Mouse (Mus musculus): ENCODE measurements around the gene Glb1l2. TPM values are rescaled to one million over a fixed set of nuclear protein-coding genes. Genes with fewer than 3 reads are reported as not detected.

The Glb1l2 gene
- polyA plus RNA-seq, 1 experiment = not detected

DNA sequence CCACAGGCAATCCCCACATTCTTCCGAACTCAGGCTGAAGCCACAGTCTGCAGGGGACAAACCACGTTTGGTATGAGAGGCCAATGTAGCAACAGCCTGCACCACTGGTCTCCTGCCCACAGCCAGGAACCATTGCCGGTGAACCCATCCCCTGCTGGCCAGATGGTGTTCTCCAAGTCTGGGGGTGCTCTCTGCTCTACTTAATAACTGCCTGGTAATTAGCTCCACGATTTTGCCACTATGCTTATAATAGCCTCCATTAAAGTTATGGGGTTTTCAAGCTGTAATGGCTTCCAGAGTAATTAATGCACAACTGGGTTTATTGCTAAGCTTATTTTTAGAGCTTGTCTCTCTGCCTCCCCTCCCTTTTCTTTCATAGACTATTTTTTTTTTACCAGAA, 57.4 kb downstream of the Glb1l2 start:
- H3K27me3 ChIP-seq (ENCODE audit: control insufficient read depth, insufficient read depth, insufficient read length) = no peaks in the 10 kb centered on the region
- no peaks in the 10 kb centered on the region for H3K36me3 ChIP-seq (ENCODE audit: control insufficient read depth, insufficient read depth)
- no peak overlapping the region for H3ac ChIP-seq (ENCODE audit: control insufficient read depth, insufficient read length, low read depth)
- no peak overlapping the region for H3K4me3 ChIP-seq (ENCODE audit: insufficient read depth, poor library complexity, severe bottlenecking)
- no peaks in the 10 kb centered on the region for H3K79me3 ChIP-seq (ENCODE audit: low read depth)
- TF ChIP-seq FOSL1 (IDR thresholded peaks at IDR 0.05; ENCODE audit: insufficient read depth, low read length, poor library complexity, severe bottlenecking) (no peak), USF1 (IDR thresholded peaks at IDR 0.05; ENCODE audit: low read depth) (no peak), MYOD1 (IDR thresholded peaks at IDR 0.05; ENCODE audit: control insufficient read depth, insufficient read length, low read depth) (no peak), MYOG (IDR thresholded peaks at IDR 0.05; ENCODE audit: control insufficient read depth, extremely low read depth, insufficient read length) (no peak), CEBPB (IDR thresholded peaks at IDR 0.05; ENCODE audit: low read depth) (no peak), CTCF (IDR thresholded peaks at IDR 0.05; ENCODE audit: control insufficient read depth, insufficient read depth, insufficient read length) (no peak), MAX (IDR thresholded peaks at IDR 0.05) (no peak)
- H3K79me2 ChIP-seq (ENCODE audit: control insufficient read depth, insufficient read depth) = no peaks in the 10 kb centered on the region

DNA sequence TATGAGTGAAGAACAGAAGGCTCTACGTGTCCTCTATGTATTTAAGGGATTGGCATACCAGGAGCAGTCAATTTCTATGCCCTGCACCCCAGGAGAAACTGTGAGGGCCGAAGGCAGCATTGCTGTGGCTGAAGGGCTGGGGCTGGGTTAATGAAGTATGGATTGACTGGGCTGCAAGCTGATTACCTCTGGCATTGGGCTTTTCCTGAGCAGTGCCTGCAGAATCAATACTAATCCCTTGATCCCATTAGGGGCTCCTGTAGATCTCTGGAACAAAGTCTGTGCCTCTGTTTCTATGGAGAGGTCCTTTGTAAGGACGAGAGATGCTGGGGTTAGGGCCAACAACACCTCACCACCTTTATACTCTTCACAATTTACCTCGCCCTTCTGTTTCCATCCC, 59.1 kb downstream of the Glb1l2 start:
- Histone ChIP-seq H3K79me3 (ENCODE audit: low read depth) (no peaks in the 10 kb centered on the region), H3K4me3 (ENCODE audit: insufficient read depth, poor library complexity, severe bottlenecking) (no peak overlapping the region), H3K27me3 (ENCODE audit: control insufficient read depth, insufficient read depth, insufficient read length) (no peaks in the 10 kb centered on the region), H3K36me3 (ENCODE audit: control insufficient read depth, insufficient read depth) (no peaks in the 10 kb centered on the region), H3K79me2 (ENCODE audit: control insufficient read depth, insufficient read depth) (no peaks in the 10 kb centered on the region), H3ac (ENCODE audit: control insufficient read depth, insufficient read length, low read depth) (no peak overlapping the region)
- TF ChIP-seq CEBPB (IDR thresholded peaks at IDR 0.05; ENCODE audit: low read depth) (no peak), FOSL1 (IDR thresholded peaks at IDR 0.05; ENCODE audit: insufficient read depth, low read length, poor library complexity, severe bottlenecking) (no peak)

DNA sequence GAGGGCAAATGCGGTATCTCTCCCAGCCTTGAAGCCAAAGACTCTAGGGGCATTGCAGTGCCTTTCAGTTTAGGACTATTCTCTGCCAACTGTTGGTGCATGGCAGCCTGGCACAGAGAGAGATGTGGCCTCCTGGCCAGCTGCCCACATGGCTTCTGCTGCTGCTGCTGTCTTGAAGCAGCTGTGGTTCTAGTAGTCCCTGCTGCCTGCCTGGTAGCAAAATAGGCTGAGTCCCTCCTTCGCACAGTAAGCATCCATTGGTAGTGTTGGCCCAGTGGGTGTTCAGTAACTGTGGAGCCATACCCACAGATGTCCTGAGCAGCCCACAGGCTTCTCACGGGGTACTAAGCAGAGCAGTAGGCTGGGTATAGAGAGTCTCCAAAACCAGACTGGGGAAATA, 63.5 kb downstream of the Glb1l2 start:
- Histone ChIP-seq H3K79me2 (ENCODE audit: control insufficient read depth, insufficient read depth) (no peaks in the 10 kb centered on the region), H3K4me3 (ENCODE audit: insufficient read depth, poor library complexity, severe bottlenecking) (no peak overlapping the region), H3K27me3 (ENCODE audit: control insufficient read depth, insufficient read depth, insufficient read length) (no peaks in the 10 kb centered on the region), H3ac (ENCODE audit: control insufficient read depth, insufficient read length, low read depth) (no peak overlapping the region), H3K79me3 (ENCODE audit: low read depth) (no peaks in the 10 kb centered on the region), H3K36me3 (ENCODE audit: control insufficient read depth, insufficient read depth) (no peaks in the 10 kb centered on the region)
- TF ChIP-seq MYOG (IDR thresholded peaks at IDR 0.05; ENCODE audit: control insufficient read depth, extremely low read depth, insufficient read length) (no peak), MAX (IDR thresholded peaks at IDR 0.05) (no peak), FOSL1 (IDR thresholded peaks at IDR 0.05; ENCODE audit: insufficient read depth, low read length, poor library complexity, severe bottlenecking) (no peak), USF1 (IDR thresholded peaks at IDR 0.05; ENCODE audit: low read depth) (no peak), CEBPB (IDR thresholded peaks at IDR 0.05; ENCODE audit: low read depth) (no peak), CTCF (IDR thresholded peaks at IDR 0.05; ENCODE audit: control insufficient read depth, insufficient read depth, insufficient read length) (no peak), MYOD1 (IDR thresholded peaks at IDR 0.05; ENCODE audit: control insufficient read depth, insufficient read length, low read depth) (no peak)

DNA sequence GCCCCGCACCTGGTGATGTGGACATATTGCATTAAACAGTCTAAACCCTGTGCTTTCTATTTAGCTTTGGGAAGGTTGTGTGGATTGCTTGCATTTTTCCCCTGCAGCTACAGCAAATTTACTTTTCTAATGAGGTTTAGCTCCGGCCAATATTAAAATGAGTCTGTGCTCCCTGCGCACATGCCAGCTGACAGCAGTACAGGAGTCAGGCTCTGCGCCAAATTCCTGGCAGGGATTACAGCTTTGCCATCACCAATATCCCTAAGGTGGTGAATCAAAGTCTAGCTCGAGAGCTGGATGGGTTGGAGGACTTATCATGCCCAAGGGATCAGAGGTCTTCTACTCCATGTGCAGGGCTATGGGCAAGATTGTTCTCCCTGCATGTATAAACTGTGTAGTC, 69.2 kb downstream of the Glb1l2 start:
- H3K79me3 ChIP-seq (ENCODE audit: low read depth) = no peaks in the 10 kb centered on the region
- H3K27me3 ChIP-seq (ENCODE audit: control insufficient read depth, insufficient read depth, insufficient read length) = no peaks in the 10 kb centered on the region

DNA sequence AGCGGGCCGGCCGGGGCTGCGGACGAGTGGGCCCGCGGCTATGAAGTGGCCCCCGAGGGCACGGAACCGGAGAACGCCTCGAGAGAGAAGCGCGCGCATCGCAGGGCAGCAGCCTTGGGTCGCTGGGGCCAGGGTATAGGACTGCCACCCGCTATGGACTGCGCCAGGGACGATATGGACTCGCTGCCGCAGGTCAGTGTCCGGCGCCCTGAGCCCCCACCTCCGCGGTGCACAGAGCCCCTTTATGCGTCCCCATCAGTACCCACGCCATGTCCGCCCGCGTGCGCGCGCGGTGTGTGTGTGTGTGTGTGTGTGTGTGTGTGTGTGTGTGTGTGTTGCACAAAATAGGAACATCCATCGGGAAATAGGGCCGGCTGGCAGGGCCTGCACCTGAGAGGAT, 72.3 kb downstream of the Glb1l2 start:
- Histone ChIP-seq H3ac (ENCODE audit: control insufficient read depth, insufficient read length, low read depth) (no peak overlapping the region), H3K36me3 (ENCODE audit: control insufficient read depth, insufficient read depth) (no peaks in the 10 kb centered on the region), H3K27me3 (ENCODE audit: control insufficient read depth, insufficient read depth, insufficient read length) (no peaks in the 10 kb centered on the region), H3K79me3 (ENCODE audit: low read depth) (no peaks in the 10 kb centered on the region), H3K4me3 (ENCODE audit: insufficient read depth, poor library complexity, severe bottlenecking) (no peak overlapping the region), H3K79me2 (ENCODE audit: control insufficient read depth, insufficient read depth) (no peaks in the 10 kb centered on the region)
- no peak for TF ChIP-seq MYOD1 (IDR thresholded peaks at IDR 0.05; ENCODE audit: control insufficient read depth, insufficient read length, low read depth)
- no peak for TF ChIP-seq CEBPB (IDR thresholded peaks at IDR 0.05; ENCODE audit: low read depth)

More for the DNA sequence above, 69.2 kb downstream of the Glb1l2 start:
- H3K36me3 ChIP-seq (ENCODE audit: control insufficient read depth, insufficient read depth) = no peaks in the 10 kb centered on the region
- TF ChIP-seq USF1 (IDR thresholded peaks at IDR 0.05; ENCODE audit: low read depth) (no peak), CTCF (IDR thresholded peaks at IDR 0.05; ENCODE audit: control insufficient read depth, insufficient read depth, insufficient read length) (no peak)
- H3K79me2 ChIP-seq (ENCODE audit: control insufficient read depth, insufficient read depth) = no peaks in the 10 kb centered on the region
- H3K4me3 ChIP-seq (ENCODE audit: insufficient read depth, poor library complexity, severe bottlenecking) = no peak overlapping the region
- no peak overlapping the region for H3ac ChIP-seq (ENCODE audit: control insufficient read depth, insufficient read length, low read depth)

DNA sequence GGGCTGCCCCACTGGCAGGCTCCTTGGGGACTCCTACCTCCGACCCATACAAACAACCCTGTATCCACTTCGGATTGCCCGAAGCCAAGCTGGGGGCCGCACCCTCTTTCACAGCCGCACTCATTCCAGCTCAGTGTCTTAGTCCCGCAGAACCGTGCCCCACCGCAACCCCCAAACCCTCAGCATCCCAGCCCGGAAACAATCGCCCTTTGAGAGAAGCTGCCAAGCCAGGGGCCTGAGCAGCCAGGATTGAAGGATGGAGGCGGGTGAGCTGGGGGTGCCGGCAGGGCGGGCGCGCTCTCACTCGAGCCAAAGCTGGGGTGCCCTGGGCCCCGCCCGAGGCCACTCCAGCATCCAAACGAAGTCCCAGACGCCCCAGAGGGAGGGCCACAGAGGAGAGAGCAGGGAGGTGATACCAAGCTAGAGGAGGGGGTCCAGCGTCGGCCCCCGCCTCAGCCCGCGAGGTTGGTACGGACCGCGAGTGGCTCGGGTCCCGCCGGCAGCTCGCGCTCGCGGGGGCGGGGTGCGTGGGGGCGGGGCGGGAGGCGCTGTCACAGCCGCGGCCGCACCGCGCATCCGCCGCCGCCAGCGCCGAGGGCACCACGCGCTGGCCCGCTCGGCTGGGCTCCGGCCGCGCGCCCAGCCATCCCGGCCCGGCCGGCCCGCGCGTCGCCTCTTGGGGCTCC, 72.9 kb downstream of the Glb1l2 start, which contains the start of gene B3gat1:
TSS of gene B3gat1 (plus strand) at position 523 of the 686 bp plus-strand sequence.
- no peak within 1 kb of the TSS for H3K4me3 ChIP-seq (ENCODE audit: insufficient read depth, poor library complexity, severe bottlenecking)
- H3K27me3 ChIP-seq (ENCODE audit: control insufficient read depth, insufficient read depth, insufficient read length) = no peaks in the 10 kb centered on the region
- no peaks in the 10 kb centered on the region for H3K36me3 ChIP-seq (ENCODE audit: control insufficient read depth, insufficient read depth)
- TF ChIP-seq CTCF (IDR thresholded peaks at IDR 0.05; ENCODE audit: control insufficient read depth, insufficient read depth, insufficient read length) (no peak), MYOG (IDR thresholded peaks at IDR 0.05; ENCODE audit: control insufficient read depth, extremely low read depth, insufficient read length) (no peak), USF1 (IDR thresholded peaks at IDR 0.05; ENCODE audit: low read depth) (no peak), CEBPB (IDR thresholded peaks at IDR 0.05; ENCODE audit: low read depth) (no peak), FOSL1 (IDR thresholded peaks at IDR 0.05; ENCODE audit: insufficient read depth, low read length, poor library complexity, severe bottlenecking) (no peak), MYOD1 (IDR thresholded peaks at IDR 0.05; ENCODE audit: control insufficient read depth, insufficient read length, low read depth) (no peak)
- no peaks in the 10 kb centered on the region for H3K79me2 ChIP-seq (ENCODE audit: control insufficient read depth, insufficient read depth)
- no peaks in the 10 kb centered on the region for H3K79me3 ChIP-seq (ENCODE audit: low read depth)
- no peak within 1 kb of the TSS for H3ac ChIP-seq (ENCODE audit: control insufficient read depth, insufficient read length, low read depth)
